Mouse (Mus musculus) liver, embryonic 12.5 days (tissue): ENCODE results near the gene Sept9. TPM values are rescaled to one million over a fixed set of nuclear protein-coding genes. Genes with fewer than 3 reads are reported as not detected.
A peak's percentile ranks its signal among the peaks of the same experiment; 100 is the strongest.

Experiments used
- ATAC-seq: fragments of 200-750 bp; cut with Nextera tagmentation; 2 replicates; pipeline ENCODE4 v1.8.0; 2017; ENCODE audit warnings: moderate number of reproducible peaks, mild to moderate bottlenecking, moderate library complexity
- H3K27ac ChIP-seq: fragments of 300-500 bp; sonication (generic); 2 replicates; pipeline ENCODE4 v1.5.1; 2016; ENCODE audit warnings: mild to moderate bottlenecking
- H3K27me3 ChIP-seq: fragments of 300-500 bp; sonication (generic); replicated peaks from 2 replicates; pipeline ENCODE4 v1.6.1; 2016; ENCODE audit warnings: mild to moderate bottlenecking, moderate library complexity
- H3K36me3 ChIP-seq: fragments of 300-500 bp; sonication (generic); 2 replicates; pipeline ENCODE4 v1.6.1; 2016; ENCODE audit warnings: mild to moderate bottlenecking, moderate library complexity
- H3K4me1 ChIP-seq: fragments of 300-500 bp; sonication (generic); 2 replicates; pipeline ENCODE4 v1.6.1; 2016
- H3K4me2 ChIP-seq: fragments of 300-500 bp; sonication (generic); 2 replicates; pipeline ENCODE4 v1.6.1; 2016; ENCODE audit warnings: mild to moderate bottlenecking, moderate library complexity
- H3K4me3 ChIP-seq: fragments of 300-500 bp; sonication (generic); 2 replicates; pipeline ENCODE4 v1.5.1; 2016; ENCODE audit warnings: mild to moderate bottlenecking, moderate library complexity
- H3K9ac ChIP-seq: fragments of 300-500 bp; sonication (generic); 2 replicates; pipeline ENCODE4 v1.6.1; 2016; ENCODE audit warnings: mild to moderate bottlenecking, moderate library complexity
- H3K9me3 ChIP-seq: fragments of 300-500 bp; sonication (generic); replicated peaks from 2 replicates; pipeline ENCODE4 v1.6.1; 2016; ENCODE audit warnings: mild to moderate bottlenecking, moderate library complexity
- WGBS: fragments of 180-500 bp; shearing (Covaris S2); methylation state at CpG from one replicate; pipeline ENCODE4 v1.1.7; 2016; ENCODE audit not compliant: insufficient replicate concordance; 5-methylcytosine and 5-hydroxymethylcytosine counted together
- polyA plus RNA-seq: library from polyadenylated mRNA; unstranded; fragments of >200 nt; fragmentation: Nextera tagmentation; extraction: Ambion mirVana; gene quantifications from 2 replicates; pipeline ENCODE4 v1.2.1, GENCODE M21; 2016

Sept9 gene
- polyA plus RNA-seq, 1 experiment from 2014 or later, result 72.0 TPM

DNA sequence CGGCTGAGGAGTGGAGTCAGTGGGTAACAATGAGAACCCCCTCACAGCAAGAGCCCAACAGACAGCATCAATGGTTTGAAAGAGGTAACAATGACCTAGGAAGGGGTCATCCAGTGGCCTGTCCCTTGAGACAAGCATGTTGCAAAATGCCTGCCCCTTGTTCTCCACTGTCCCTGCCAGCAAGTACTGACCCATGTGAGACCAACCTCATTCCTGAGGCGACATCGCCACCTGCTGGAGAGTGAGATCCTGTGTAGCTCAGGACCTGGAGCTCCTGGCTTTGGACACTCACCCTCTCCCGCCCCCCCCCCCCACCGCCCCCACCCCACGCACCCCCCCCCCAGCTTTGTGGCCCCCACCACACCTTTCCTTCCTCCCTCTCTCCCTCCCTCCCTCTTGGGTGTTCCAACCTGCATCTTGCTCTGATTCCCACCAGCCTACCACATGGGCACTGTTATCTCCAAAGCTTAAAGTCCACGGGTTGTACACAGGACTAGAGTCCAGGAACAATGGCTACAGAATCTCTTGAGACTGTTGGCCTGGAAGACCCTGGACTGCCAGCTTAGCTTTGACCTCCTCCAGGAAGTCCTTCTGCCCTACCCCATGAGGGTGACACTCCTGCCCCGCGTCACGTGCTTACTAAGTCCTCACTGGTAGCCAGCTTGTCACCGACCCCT, 22.0 kb upstream of the Sept9 start:
- no peak overlapping the region for H3K4me2 ChIP-seq
- peak; percentile 69 for ATAC-seq
- peaks cover 17% of the 10 kb centered on the region for H3K9me3 ChIP-seq
- H3K27me3 ChIP-seq, result no peaks in the 10 kb centered on the region
- peaks cover 10% of the 10 kb centered on the region; the same call in 1 of the 2 replicates for H3K4me1 ChIP-seq
- H3K27ac ChIP-seq, result no peak overlapping the region
- WGBS, result 38% methylated on average over 10 of the region's 11 CpGs
- H3K4me3 ChIP-seq, result no peak overlapping the region
- no peak overlapping the region for H3K9ac ChIP-seq
- no peaks in the 10 kb centered on the region for H3K36me3 ChIP-seq

DNA sequence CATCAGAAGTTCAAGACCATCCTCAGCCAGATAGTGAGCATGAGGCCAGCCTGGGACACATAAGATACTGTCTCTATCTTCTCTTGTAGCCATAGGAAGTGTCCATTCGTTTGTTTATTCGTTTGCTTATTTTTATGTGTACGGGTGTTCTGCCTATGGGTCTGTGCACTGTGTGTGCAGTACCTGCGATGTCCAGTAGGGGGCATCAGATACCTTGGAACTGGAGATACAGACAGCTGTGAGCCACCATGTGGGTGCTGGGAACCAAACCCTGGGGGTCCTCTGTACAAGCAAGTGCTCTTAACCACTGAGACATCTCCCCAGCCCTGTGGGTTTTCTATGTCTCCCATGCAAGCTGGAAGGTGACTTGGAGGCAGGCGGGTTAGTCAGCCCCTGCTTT, 19.6 kb upstream of the Sept9 start:
- Histone ChIP-seq H3K4me1 (peaks cover 4% of the 10 kb centered on the region; the same call in 1 of the 2 replicates), H3K27me3 (no peaks in the 10 kb centered on the region; the same call in 1 of the 2 replicates), H3K9ac (no peak overlapping the region), H3K4me2 (no peak overlapping the region), H3K4me3 (no peak overlapping the region), H3K36me3 (no peaks in the 10 kb centered on the region), H3K9me3 (peaks cover 17% of the 10 kb centered on the region), H3K27ac (no peak overlapping the region)
- 75% methylated on average over 5 of the region's 5 CpGs for WGBS
- no peak for ATAC-seq

DNA sequence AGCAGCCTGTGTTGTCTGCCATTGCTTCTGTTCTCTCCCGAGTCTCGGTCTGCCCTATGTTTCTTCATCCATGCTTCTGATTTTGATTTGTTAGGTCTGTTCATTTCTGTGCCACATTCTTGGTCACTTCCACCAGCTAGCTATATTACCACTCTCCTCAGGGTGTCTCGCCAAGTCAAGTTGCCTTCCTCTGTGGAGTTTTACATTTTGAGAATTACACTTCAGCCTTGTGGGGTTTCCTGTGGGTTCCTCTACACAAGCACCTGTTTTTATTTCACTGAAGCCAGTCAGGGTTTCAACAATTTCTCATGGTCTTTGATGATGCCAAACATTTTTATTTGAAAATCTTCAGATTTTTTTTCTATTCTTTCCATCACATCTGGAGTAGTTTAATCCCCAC, 16.7 kb upstream of the Sept9 start:
- H3K27ac ChIP-seq, result no peak overlapping the region
- 66% methylated on average over 3 of the region's 3 CpGs for WGBS
- H3K9me3 ChIP-seq, result peaks cover 17% of the 10 kb centered on the region
- H3K4me2 ChIP-seq, result no peak overlapping the region
- H3K36me3 ChIP-seq, result no peaks in the 10 kb centered on the region
- H3K27me3 ChIP-seq, result no peaks in the 10 kb centered on the region; the same call in 1 of the 2 replicates
- no peak overlapping the region for H3K9ac ChIP-seq
- H3K4me1 ChIP-seq, result no peaks in the 10 kb centered on the region
- H3K4me3 ChIP-seq, result no peak overlapping the region
- no peak for ATAC-seq

DNA sequence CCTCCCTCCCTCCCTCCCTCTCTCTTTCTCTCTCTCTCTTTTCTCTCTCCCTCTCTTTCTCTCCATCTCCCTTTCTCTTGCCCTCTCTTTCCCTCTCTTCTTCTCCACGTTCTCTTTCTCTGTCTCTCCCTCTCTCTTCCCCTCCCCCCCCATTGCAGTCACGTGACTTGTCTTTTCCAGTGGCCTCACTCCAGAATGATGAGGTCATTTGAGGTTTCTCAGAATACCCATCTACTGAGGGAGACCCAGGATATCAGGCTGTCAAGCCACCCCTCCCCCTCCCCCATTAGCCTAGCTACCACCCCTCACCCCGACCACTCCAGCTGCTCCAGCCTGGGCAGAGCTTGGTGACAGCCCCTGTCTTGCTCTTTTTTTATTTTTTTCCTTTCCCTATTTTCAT, 16.2 kb upstream of the Sept9 start:
- ATAC-seq, result no peak
- Histone ChIP-seq H3K9me3 (peaks cover 17% of the 10 kb centered on the region), H3K4me3 (no peak overlapping the region), H3K4me2 (no peak overlapping the region), H3K27me3 (peaks cover under 1% of the 10 kb centered on the region), H3K27ac (no peak overlapping the region), H3K4me1 (no peaks in the 10 kb centered on the region), H3K36me3 (no peaks in the 10 kb centered on the region), H3K9ac (no peak overlapping the region)
- WGBS, result 56% methylated on average over 3 of the region's 3 CpGs

DNA sequence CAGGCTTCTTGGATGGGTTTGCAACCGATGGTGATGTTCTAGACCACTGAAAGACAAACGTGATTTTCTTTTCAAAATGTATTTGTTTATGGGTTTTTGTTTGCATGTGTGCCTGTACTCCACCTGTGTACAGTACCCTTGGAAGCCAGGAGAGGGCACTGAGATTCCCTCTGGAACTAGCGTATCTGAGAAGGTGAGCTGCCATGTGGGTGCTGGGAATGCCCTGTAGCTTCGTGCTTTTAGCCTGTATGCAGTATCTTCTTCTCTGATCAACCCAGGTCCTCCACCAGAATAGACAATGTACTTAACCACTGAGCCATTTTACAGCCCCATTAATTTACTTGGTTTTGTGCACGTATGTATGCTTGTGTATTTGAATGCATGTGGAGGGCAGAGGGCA, 15.6 kb upstream of the Sept9 start:
- WGBS, result 57% methylated on average over 5 of the region's 5 CpGs
- no peaks in the 10 kb centered on the region for H3K36me3 ChIP-seq
- no peak overlapping the region for H3K4me3 ChIP-seq
- no peaks in the 10 kb centered on the region for H3K4me1 ChIP-seq
- H3K4me2 ChIP-seq, result no peak overlapping the region
- no peak for ATAC-seq
- H3K27ac ChIP-seq, result no peak overlapping the region
- no peak overlapping the region for H3K9ac ChIP-seq
- H3K27me3 ChIP-seq, result peaks cover 5% of the 10 kb centered on the region
- peaks cover 17% of the 10 kb centered on the region for H3K9me3 ChIP-seq

DNA sequence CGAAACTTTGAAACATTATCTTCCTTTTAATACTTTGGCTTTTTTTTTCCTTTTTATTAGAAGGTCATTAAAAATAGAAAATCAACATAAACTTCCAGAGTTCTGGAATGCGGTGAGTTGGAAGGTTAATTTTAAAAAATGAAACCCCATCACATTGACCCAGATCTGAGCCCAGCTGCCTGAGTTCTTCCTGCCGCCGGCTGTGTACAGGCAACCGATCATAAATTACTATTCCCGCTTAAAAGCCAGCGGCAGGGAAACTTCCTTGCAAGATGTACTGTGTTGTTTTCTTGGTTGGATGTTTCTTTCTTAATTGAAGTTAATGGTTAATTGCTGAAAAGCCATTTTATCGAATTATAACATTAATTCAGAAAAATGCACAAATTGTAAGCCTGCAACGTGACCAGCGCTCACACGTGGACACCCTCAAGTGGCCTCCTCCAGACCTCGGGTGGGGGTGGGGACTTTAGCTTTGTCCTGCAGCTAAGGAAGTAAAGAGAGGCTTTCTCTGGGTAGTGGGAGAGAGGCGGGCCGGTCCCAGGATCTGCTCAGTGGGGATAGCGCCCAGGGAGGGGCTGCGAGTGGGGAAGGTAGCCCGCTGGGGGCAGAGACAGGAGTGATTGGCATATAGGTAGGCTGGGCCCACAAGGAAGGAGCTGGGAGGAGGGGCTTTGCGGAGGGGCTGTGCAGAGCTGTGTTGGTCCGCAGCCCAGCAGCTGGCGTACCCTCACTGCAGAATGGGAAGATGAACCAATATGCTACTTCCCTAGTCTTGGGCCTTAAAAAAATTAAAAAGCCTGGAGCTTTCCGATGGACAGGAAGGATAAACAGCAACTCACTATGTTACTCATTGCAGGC, 14.2 kb upstream of the Sept9 start:
- no peaks in the 10 kb centered on the region for H3K36me3 ChIP-seq
- H3K4me3 ChIP-seq, result no peak overlapping the region
- no peak for ATAC-seq
- WGBS, result 58% methylated on average over 21 of the region's 21 CpGs
- H3K9me3 ChIP-seq, result peaks cover 11% of the 10 kb centered on the region
- no peak overlapping the region for H3K27ac ChIP-seq
- H3K4me2 ChIP-seq, result no peak overlapping the region
- H3K27me3 ChIP-seq, result peaks cover 5% of the 10 kb centered on the region
- no peak overlapping the region for H3K9ac ChIP-seq
- H3K4me1 ChIP-seq, result no peaks in the 10 kb centered on the region

DNA sequence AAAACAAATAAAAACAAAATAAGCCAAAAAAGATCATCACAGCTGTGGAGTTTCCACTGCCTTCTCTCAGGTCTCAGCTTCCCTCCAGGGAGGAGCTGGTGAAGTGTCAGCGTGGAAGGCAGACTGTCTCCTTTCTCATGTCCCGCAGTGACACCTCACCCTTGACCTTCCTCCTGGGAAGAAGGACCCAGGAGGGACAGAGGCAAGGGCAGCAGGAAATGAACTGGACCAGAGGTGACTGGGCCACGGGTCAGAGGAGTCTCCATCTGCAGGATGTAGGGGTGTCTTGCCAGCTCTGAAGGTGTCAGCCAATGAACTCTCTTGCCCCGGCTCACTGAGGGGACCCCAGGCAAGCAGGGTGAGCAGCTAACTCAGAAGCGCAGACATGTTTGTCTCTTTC, 7.9 kb upstream of the Sept9 start:
- no peak overlapping the region for H3K4me2 ChIP-seq
- ATAC-seq, result no peak
- H3K4me3 ChIP-seq, result no peak overlapping the region
- no peaks in the 10 kb centered on the region for H3K36me3 ChIP-seq
- H3K9ac ChIP-seq, result no peak overlapping the region
- no peak overlapping the region for H3K27ac ChIP-seq
- no peaks in the 10 kb centered on the region for H3K9me3 ChIP-seq
- peaks cover 5% of the 10 kb centered on the region for H3K27me3 ChIP-seq
- no peaks in the 10 kb centered on the region for H3K4me1 ChIP-seq
- 56% methylated on average over 5 of the region's 5 CpGs for WGBS

DNA sequence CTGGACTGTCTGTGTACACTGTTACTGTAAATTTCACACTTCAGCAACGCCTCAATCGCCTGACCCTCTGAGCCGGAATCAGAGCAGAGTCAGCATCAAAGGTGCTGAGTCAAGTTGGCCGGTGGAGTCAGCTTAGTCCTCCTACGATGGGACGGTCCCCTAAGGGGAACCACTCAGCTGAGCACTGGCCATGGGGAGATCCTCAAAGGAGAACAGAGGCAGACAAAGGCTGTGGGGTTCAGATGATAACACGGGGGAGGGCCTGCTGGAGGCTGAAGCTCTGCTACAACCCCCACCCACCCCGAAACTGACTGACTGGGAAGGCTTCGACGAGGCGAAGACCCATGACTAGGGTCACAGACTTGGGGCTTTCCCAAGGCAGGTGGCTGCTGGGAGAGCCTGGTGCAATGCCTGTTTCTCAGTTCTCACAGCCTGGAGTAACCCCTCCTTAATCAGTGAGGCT, 5.0 kb upstream of the Sept9 start:
- Histone ChIP-seq H3K27ac (no peak overlapping the region), H3K4me1 (peaks cover 3% of the 10 kb centered on the region; the same call in 1 of the 2 replicates), H3K36me3 (no peaks in the 10 kb centered on the region), H3K9me3 (no peaks in the 10 kb centered on the region), H3K4me3 (no peak overlapping the region), H3K4me2 (no peak overlapping the region), H3K27me3 (peaks cover 26% of the 10 kb centered on the region), H3K9ac (no peak overlapping the region)
- 58% methylated on average over 11 of the region's 11 CpGs for WGBS
- ATAC-seq, result peak; percentile 24; the same call in 1 of the 2 replicates

DNA sequence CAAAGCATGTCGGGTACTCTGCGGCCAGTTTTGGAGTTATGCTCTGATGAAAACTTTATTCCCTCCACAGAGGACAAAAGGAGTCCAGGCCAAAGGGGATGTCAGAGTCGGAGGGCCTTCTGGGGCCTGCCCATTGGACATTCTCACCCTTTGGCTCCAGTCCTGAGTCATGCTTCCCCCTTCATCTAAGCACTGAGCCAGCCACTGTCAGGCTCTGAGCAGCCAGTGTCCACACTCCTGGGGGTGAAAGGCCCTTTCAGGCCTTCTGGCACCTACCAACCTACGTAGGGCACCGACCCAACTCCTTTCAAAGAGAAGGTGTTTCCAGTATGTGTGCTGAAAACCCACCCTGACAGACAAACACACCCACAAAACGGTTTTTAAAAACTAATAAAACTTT, 3.8 kb upstream of the Sept9 start:
- H3K9me3 ChIP-seq, result no peaks in the 10 kb centered on the region
- H3K27me3 ChIP-seq, result peaks cover 37% of the 10 kb centered on the region
- ATAC-seq, result no peak

DNA sequence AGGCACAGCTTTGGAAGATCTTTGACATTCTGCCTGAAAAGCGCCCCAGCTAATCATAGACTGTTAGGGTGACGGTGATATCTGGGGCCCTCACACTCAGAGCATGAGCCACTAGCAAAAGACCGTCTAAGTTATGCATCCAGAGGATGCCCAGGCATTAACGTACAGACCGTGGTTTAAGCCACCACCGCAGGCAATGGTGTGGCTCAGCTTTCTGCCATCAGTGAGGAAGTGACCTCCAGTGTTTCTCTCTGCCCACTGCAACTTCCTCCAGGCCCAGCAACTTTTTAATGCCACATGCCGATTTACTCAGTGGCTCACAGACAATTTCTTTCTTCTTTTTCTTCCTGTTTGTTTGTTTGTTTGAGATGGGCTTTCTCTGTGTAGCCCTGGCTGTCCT, 2.8 kb upstream of the Sept9 start:
- Histone ChIP-seq H3K36me3 (no peaks in the 10 kb centered on the region), H3K4me1 (peaks cover 14% of the 10 kb centered on the region), H3K27ac (no peak overlapping the region), H3K9me3 (no peaks in the 10 kb centered on the region), H3K27me3 (peaks cover 48% of the 10 kb centered on the region), H3K4me3 (no peak overlapping the region), H3K9ac (no peak overlapping the region), H3K4me2 (no peak overlapping the region)
- ATAC-seq, result no peak
- 44% methylated on average over 7 of the region's 7 CpGs for WGBS

More for the DNA sequence above, 3.8 kb upstream of the Sept9 start:
- WGBS, result 66% methylated on average over 6 of the region's 6 CpGs
- no peak overlapping the region for H3K27ac ChIP-seq
- H3K9ac ChIP-seq, result no peak overlapping the region
- H3K4me3 ChIP-seq, result no peak overlapping the region
- H3K36me3 ChIP-seq, result no peaks in the 10 kb centered on the region
- peaks cover 9% of the 10 kb centered on the region for H3K4me1 ChIP-seq
- H3K4me2 ChIP-seq, result no peak overlapping the region

DNA sequence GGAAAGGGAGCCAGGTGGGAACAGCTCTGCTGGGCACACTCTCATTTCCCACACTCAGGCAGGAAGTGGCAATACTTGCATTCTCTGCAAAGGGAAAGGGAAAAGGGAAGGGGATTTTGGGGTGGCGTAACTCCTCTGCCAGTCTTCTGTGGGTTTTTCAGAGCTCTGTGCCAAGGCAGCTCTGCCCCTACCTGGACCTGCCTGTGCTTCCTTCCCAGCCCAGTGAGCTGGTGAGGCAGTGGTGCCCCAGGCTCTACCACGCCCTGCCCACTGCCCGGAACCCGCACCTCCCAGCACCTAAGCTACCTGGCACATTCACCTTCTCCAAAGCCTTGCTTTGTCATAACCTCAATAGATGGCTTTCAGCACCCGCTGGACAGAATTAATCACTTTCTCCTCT, 1.3 kb upstream of the Sept9 start:
- Histone ChIP-seq H3K9me3 (no peaks in the 10 kb centered on the region), H3K36me3 (no peaks in the 10 kb centered on the region), H3K4me3 (no peak overlapping the region), H3K27me3 (peaks cover 61% of the 10 kb centered on the region), H3K4me1 (peaks cover 16% of the 10 kb centered on the region), H3K27ac (no peak overlapping the region), H3K4me2 (no peak overlapping the region), H3K9ac (no peak overlapping the region)
- no peak for ATAC-seq
- WGBS, result 66% methylated on average over 5 of the region's 5 CpGs

DNA sequence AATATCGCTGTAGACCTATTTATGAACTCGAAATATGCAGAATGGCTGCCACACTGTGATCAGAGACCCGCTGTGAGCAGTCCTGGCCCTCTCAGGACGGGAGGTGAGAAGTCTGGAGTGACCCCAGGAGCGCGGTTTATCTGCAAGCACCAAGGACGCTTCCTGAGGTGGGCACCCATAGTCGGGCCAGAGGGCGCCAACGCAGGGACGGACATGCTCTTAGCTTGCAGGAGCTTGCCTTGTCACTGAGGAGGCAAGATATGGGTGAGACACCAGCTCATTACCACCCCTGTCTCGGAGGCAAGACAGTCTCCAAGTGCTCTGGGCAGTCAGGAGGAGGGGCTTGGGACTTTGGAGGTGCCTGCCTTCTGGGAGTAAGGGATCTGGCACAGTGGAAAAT, 2.4 kb downstream of the Sept9 start:
- Histone ChIP-seq H3K4me1 (peaks cover 32% of the 10 kb centered on the region), H3K4me2 (no peak overlapping the region), H3K9ac (no peak overlapping the region), H3K27me3 (peaks cover 79% of the 10 kb centered on the region), H3K36me3 (no peaks in the 10 kb centered on the region), H3K27ac (no peak overlapping the region), H3K9me3 (no peaks in the 10 kb centered on the region), H3K4me3 (no peak overlapping the region)
- WGBS, result 66% methylated on average over 12 of the region's 12 CpGs
- ATAC-seq, result no peak
